Mouse (Mus musculus) right cerebral cortex, postnatal 25 days (tissue): Measurements from ENCODE around the gene Ripk4.

ENCODE experiments used
- DNase-seq: peaks from one replicate; pipeline ENCODE4 v3.0.0; 2022

Gene Ripk4

GRCm38 (mm10) chr16:97763061-97763989 is at the start of gene Ripk4:
TSS of gene Ripk4 (minus strand) at chr16:97763787.
- DNase-seq, result peak; percentile 12

GRCm38 (mm10) chr16:97808881-97809280 is 45.3 kb upstream of the Ripk4 start:
- DNase-seq, result no peak

- no peak for DNase-seq
Observed at GRCm38 (mm10) chr16:97805646-97806045, 42.1 kb upstream of the Ripk4 start.

GRCm38 (mm10) chr16:97804680-97805547 is 41.3 kb upstream of the Ripk4 start:
- DNase-seq, result peak; percentile 63

- DNase-seq, result no peak
Observed at GRCm38 (mm10) chr16:97797950-97798869, 34.6 kb upstream of the Ripk4 start.

- DNase-seq, result no peak
Observed at GRCm38 (mm10) chr16:97797212-97797611, 33.6 kb upstream of the Ripk4 start.

GRCm38 (mm10) chr16:97794256-97794655 is 30.7 kb upstream of the Ripk4 start:
- DNase-seq, result no peak

- no peak for DNase-seq
Observed at GRCm38 (mm10) chr16:97783057-97783456, 19.5 kb upstream of the Ripk4 start.

GRCm38 (mm10) chr16:97778353-97779025 is 14.9 kb upstream of the Ripk4 start:
- DNase-seq, result peak; percentile 72

GRCm38 (mm10) chr16:97766501-97766900 is 2.9 kb upstream of the Ripk4 start:
- DNase-seq, result no peak

GRCm38 (mm10) chr16:97764626-97765025 is 1.0 kb upstream of the Ripk4 start:
- DNase-seq, result no peak

- DNase-seq, result no peak
Observed at GRCm38 (mm10) chr16:97763990-97764340, 378 bp upstream of the Ripk4 start.

GRCm38 (mm10) chr16:97761782-97762181 is 1.8 kb downstream of the Ripk4 start:
- no peak for DNase-seq

GRCm38 (mm10) chr16:97759681-97760080 is 3.9 kb downstream of the Ripk4 start:
- DNase-seq, result no peak

GRCm38 (mm10) chr16:97758288-97758687 is 5.3 kb downstream of the Ripk4 start:
- DNase-seq, result no peak

- no peak for DNase-seq
Observed at GRCm38 (mm10) chr16:97756460-97756859, 7.1 kb downstream of the Ripk4 start.

- no peak for DNase-seq
Observed at GRCm38 (mm10) chr16:97752316-97752941, 11.2 kb downstream of the Ripk4 start.

GRCm38 (mm10) chr16:97751884-97752283 is 11.7 kb downstream of the Ripk4 start:
- no peak for DNase-seq

GRCm38 (mm10) chr16:97748421-97748820 is 15.2 kb downstream of the Ripk4 start:
- DNase-seq, result no peak

GRCm38 (mm10) chr16:97738030-97738429 is 25.6 kb downstream of the Ripk4 start:
- no peak for DNase-seq

- DNase-seq, result no peak
Observed at GRCm38 (mm10) chr16:97736562-97736961, 27.0 kb downstream of the Ripk4 start.
